Mouse (Mus musculus) urinary bladder, postnatal 10 days (tissue): ENCODE data around the gene Cd164.
A peak's percentile ranks its signal among the peaks of the same experiment; 100 is the strongest.

Experiments
- DNase-seq: peaks from one replicate; pipeline ENCODE4 v3.0.0; 2022; ENCODE audit warnings: low spot score

Cd164 gene

GRCm38 (mm10) chr10:41518981-41519618 is at the start of gene Cd164:
Gene Cd164, plus strand, starts transcription at chr10:41519414.
- DNase-seq, result peak; percentile 73

- DNase-seq, result no peak
These were observed 48.5 kb upstream of the Cd164 start for GRCm38 (mm10) chr10:41470693-41471092.

GRCm38 (mm10) chr10:41472534-41472933 is 46.7 kb upstream of the Cd164 start:
- no peak for DNase-seq

- DNase-seq, result no peak
These were observed 46.2 kb upstream of the Cd164 start for GRCm38 (mm10) chr10:41472962-41473481.

- DNase-seq, result no peak
These were observed 45.3 kb upstream of the Cd164 start for GRCm38 (mm10) chr10:41473782-41474468.

- DNase-seq, result no peak
These were observed 44.2 kb upstream of the Cd164 start for GRCm38 (mm10) chr10:41474981-41475391.

- no peak for DNase-seq
These were observed 42.8 kb upstream of the Cd164 start, which contains the start of gene Mical1 for GRCm38 (mm10) chr10:41476171-41477017. Gene Mical1, plus strand, starts transcription at chr10:41476314.

GRCm38 (mm10) chr10:41477018-41477277 is 42.3 kb upstream of the Cd164 start:
- DNase-seq, result no peak

GRCm38 (mm10) chr10:41477278-41478181 is 41.7 kb upstream of the Cd164 start:
- no peak for DNase-seq

- no peak for DNase-seq
These were observed 39.3 kb upstream of the Cd164 start for GRCm38 (mm10) chr10:41479961-41480360.

GRCm38 (mm10) chr10:41480938-41481880 is 38.0 kb upstream of the Cd164 start:
- DNase-seq, result no peak

GRCm38 (mm10) chr10:41482446-41482845 is 36.8 kb upstream of the Cd164 start:
- no peak for DNase-seq

- DNase-seq, result no peak
These were observed 33.4 kb upstream of the Cd164 start for GRCm38 (mm10) chr10:41485778-41486177.

GRCm38 (mm10) chr10:41486506-41487170 is 32.6 kb upstream of the Cd164 start:
- DNase-seq, result no peak

- DNase-seq, result no peak
These were observed 30.3 kb upstream of the Cd164 start for GRCm38 (mm10) chr10:41488877-41489276.

- DNase-seq, result no peak
These were observed 29.9 kb upstream of the Cd164 start for GRCm38 (mm10) chr10:41489294-41489693.

GRCm38 (mm10) chr10:41489708-41490517 is 29.3 kb upstream of the Cd164 start, which contains the start of the genes Smpd2 and Ppil6:
Gene Smpd2, minus strand, starts transcription at chr10:41490369.
Gene Ppil6, plus strand, starts transcription at chr10:41490439.
- DNase-seq, result peak; percentile 86

GRCm38 (mm10) chr10:41490518-41490873 is 28.7 kb upstream of the Cd164 start:
- DNase-seq, result no peak

- no peak for DNase-seq
These were observed 28.1 kb upstream of the Cd164 start for GRCm38 (mm10) chr10:41491111-41491510.
